21 mouse cellular contexts compared by ENCODE assay signal in the genomic region with DNA sequence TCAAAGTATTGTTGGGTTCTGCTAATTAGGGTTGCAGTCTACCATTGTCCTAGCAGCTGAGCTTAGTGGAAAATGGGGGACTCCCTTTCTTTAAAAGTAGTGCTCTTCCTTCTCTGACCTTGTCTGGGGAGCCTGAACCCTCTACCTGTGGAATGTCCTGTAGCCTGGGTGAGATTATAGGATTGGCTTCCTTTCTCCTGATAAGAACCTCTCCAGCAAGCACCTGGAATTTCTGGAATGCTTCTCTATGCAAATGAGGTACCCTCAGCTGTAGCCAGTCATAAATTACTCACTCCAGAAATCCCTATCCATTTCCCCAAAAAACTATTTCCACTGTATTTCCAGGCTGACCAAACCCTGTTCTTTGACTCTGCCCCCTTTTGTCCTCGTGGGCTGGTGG. TPM values are rescaled to one million over a fixed set of nuclear protein-coding genes. Genes with fewer than 3 reads are reported as not detected.
"Had no signal": no experiment of that assay in that cellular context is flagged by ENCODE, and none has a peak within 500 bp of the region (broad histone marks: within the 10 kb centered on the region; RNA-seq: fewer than 3 reads in every experiment).

No protein-coding gene starts in this region.

- H3K27ac ChIP-seq: intestine, embryonic 15.5 days; kidney, postnatal 0 days; limb, embryonic 12.5 days; limb, embryonic 15.5 days; liver, embryonic 14.5 days; midbrain, embryonic 12.5 days; neural tube, embryonic 13.5 days; stomach, embryonic 15.5 days had no signal

- H3K4me3 ChIP-seq: intestine, embryonic 15.5 days; limb, embryonic 12.5 days; limb, embryonic 15.5 days; midbrain, embryonic 12.5 days; myocyte; neural tube, embryonic 13.5 days; stomach, embryonic 15.5 days had no signal

- DNase-seq: kidney, adult 18-20 months; kidney, postnatal 4 days; left cerebral cortex, postnatal 4 days; liver, postnatal 0 days; lung, postnatal 36 days; retina, postnatal 1 day; right cerebral cortex, postnatal 25 days; spleen, adult 18-20 months; thymus, postnatal 36 days had no signal

- H3K36me3 ChIP-seq: intestine, embryonic 15.5 days; limb, embryonic 12.5 days; limb, embryonic 15.5 days; midbrain, embryonic 12.5 days; neural tube, embryonic 13.5 days; stomach, embryonic 15.5 days had no signal

- H3K27me3 ChIP-seq: intestine, embryonic 15.5 days; limb, embryonic 15.5 days; neural tube, embryonic 13.5 days; stomach, embryonic 15.5 days had no signal

- ATAC-seq: intestine, embryonic 15.5 days; liver, postnatal 0 days; midbrain, embryonic 16.5 days had no signal

- H3K4me1 ChIP-seq: intestine, embryonic 15.5 days; limb, embryonic 12.5 days; limb, embryonic 15.5 days; neural tube, embryonic 13.5 days; stomach, embryonic 15.5 days had no signal

- H3K4me2 ChIP-seq: intestine, embryonic 15.5 days; limb, embryonic 12.5 days; limb, embryonic 15.5 days; liver, embryonic 11.5 days; midbrain, embryonic 12.5 days; neural tube, embryonic 13.5 days; stomach, embryonic 15.5 days had no signal

- H3K9ac ChIP-seq: intestine, embryonic 15.5 days; limb, embryonic 12.5 days; limb, embryonic 15.5 days; liver, embryonic 14.5 days; liver, postnatal 0 days; midbrain, embryonic 12.5 days; neural tube, embryonic 13.5 days; stomach, embryonic 15.5 days had no signal

- H3K9me3 ChIP-seq: intestine, embryonic 15.5 days; limb, embryonic 12.5 days; limb, embryonic 15.5 days; midbrain, embryonic 12.5 days; neural tube, embryonic 13.5 days; stomach, embryonic 15.5 days had no signal

RNA-seq across cellular contexts. Expression of a gene that starts 50.2 kb away (rescaled TPM):
- polyA plus RNA-seq: liver, embryonic 11.5 days; liver, embryonic 14.5 days; liver, postnatal 0 days; midbrain, embryonic 12.5 days; midbrain, embryonic 16.5 days; myocyte; neural tube, embryonic 13.5 days; urinary bladder, adult 2 months had no signal
